Mouse (Mus musculus): ENCODE data around the gene Mllt1.

DNA sequence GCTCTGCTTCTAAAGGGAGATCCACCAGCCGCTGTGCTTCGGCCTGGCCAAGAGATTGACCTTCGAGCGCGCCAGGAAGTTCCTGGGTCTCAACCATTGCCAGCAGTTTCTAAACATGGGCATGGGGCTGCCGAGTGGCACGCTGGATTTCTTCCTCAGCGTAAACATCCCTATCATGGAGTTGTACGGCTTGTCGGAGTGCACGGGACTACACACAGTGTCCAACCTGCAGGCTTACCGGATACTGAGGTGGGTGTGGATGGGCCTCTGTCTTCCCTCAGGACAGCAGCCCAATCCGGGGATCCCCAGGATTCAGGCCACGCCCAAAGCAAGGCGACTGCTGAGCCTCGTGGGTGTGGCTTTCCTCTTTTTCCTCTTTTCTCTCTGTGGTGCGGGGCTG is 51.6 kb downstream of the Mllt1 start:
- TF ChIP-seq CTCF (conservative IDR thresholded peaks at IDR 0.05; ENCODE audit: low read length), result no peak
- no peak for TF ChIP-seq POU5F1 (IDR thresholded peaks at IDR 0.05; ENCODE audit: borderline replicate concordance, low read length)
- TF ChIP-seq NANOG (IDR thresholded peaks at IDR 0.05; ENCODE audit: borderline replicate concordance, low read length), result no peak
